ENCODE assay signal across 9 mouse cellular contexts in the genomic region with DNA sequence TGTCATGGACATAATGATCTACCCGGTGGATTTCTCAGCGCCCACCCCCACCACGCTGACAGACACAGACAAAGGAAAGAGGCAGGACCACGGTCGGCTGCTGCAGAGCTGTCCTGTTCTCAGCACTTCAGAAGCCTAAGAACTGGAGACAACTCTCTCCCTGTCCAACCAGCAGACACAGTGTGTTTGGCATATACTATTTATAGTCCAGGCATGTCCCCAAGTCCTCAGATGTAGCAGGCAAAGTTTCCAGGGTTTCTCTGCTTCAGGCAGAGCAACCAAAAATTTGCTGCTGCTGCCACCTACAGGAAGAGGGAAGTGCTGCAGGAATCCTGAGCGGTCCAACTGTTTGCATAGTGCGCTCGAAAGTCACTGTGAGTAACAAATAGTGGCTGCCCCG. TPM values are rescaled to one million over a fixed set of nuclear protein-coding genes. Genes with fewer than 3 reads are reported as not detected.
DNase-seq lines count a peak whose midpoint lies in the region; ATAC-seq and TF ChIP-seq lines count a peak whose summit lies in the region.
"Had no signal": no experiment of that assay in that cellular context is flagged by ENCODE, and none has a peak within 500 bp of the region (broad histone marks: within the 10 kb centered on the region; RNA-seq: fewer than 3 reads in every experiment).

No protein-coding gene starts in this region.

- no peak overlapping the region for H3K4me3 ChIP-seq in thymus, adult 2 months (ENCODE audit: control insufficient read depth, insufficient read depth, low read length)
- no peak overlapping the region for H3K4me3 ChIP-seq in hindbrain, embryonic 14.5 days (replicated peaks; ENCODE audit: low read length)
- H3K4me3 ChIP-seq in midbrain, embryonic 15.5 days, result no peak overlapping the region
- H3K4me3 ChIP-seq: embryonic facial prominence, embryonic 12.5 days had no signal

- 47% methylated on average over 9 of the region's 9 CpGs for WGBS in thymus, adult 2 months
- 35% methylated on average over 9 of the region's 9 CpGs for WGBS in hindbrain, embryonic 14.5 days
- WGBS in midbrain, embryonic 15.5 days, result 29% methylated on average over 9 of the region's 9 CpGs

- peak; percentile 49 for DNase-seq in thymus, adult 2 months
- no peak for DNase-seq in thymus, adult 18-20 months
- peak; percentile 88 to 90 for DNase-seq in cerebellum, postnatal 25 days
- peak; percentile 87 to 90 for DNase-seq in frontal cortex, postnatal 36 days (ENCODE audit: low spot score in 2 of 2)
- DNase-seq in hindbrain, embryonic 14.5 days (ENCODE audit: low spot score), result peak; percentile 96
- peak; percentile 82 to 94 for DNase-seq in left cerebral cortex, postnatal 25 days (ENCODE audit: low spot score in 2 of 2)
- DNase-seq in thymus, postnatal 0 days (ENCODE audit: low spot score), result peak; percentile 40

- no peaks in the 10 kb centered on the region for H3K27me3 ChIP-seq in thymus, adult 2 months (ENCODE audit: control insufficient read depth, insufficient read depth, low read length)
- no peaks in the 10 kb centered on the region for H3K27me3 ChIP-seq in hindbrain, embryonic 14.5 days (ENCODE audit: control insufficient read depth, insufficient read depth, low read length)
- H3K27me3 ChIP-seq in midbrain, embryonic 15.5 days (replicated peaks), result peaks cover 6% of the 10 kb centered on the region; the same call in 1 of the 2 replicates

- intact Hi-C loops in left cerebral cortex, postnatal 25 days (cut with DNase I), result loop anchor here (1.0 to 10.0 kb wide), 5 partner anchors 65 to 419 kb away; no protein-coding TSS in a partner anchor

- H3K4me1 ChIP-seq in thymus, adult 2 months (replicated peaks; ENCODE audit: control insufficient read depth, insufficient read depth, low read length), result no peaks in the 10 kb centered on the region
- no peaks in the 10 kb centered on the region for H3K4me1 ChIP-seq in hindbrain, embryonic 14.5 days (replicated peaks; ENCODE audit: control insufficient read depth, insufficient read depth, low read length)
- peaks cover 5% of the 10 kb centered on the region for H3K4me1 ChIP-seq in midbrain, embryonic 15.5 days
- H3K4me1 ChIP-seq: embryonic facial prominence, embryonic 12.5 days had no signal

- H3K36me3 ChIP-seq in thymus, adult 2 months (ENCODE audit: control insufficient read depth, insufficient read depth, low read length), result no peaks in the 10 kb centered on the region
- no peaks in the 10 kb centered on the region for H3K36me3 ChIP-seq in hindbrain, embryonic 14.5 days (replicated peaks; ENCODE audit: control insufficient read depth, insufficient read depth)
- H3K36me3 ChIP-seq in midbrain, embryonic 15.5 days (replicated peaks), result no peaks in the 10 kb centered on the region
- H3K36me3 ChIP-seq: embryonic facial prominence, embryonic 12.5 days had no signal

- ATAC-seq in hindbrain, embryonic 14.5 days (ENCODE audit: low FRiP score), result peak; percentile 69
- peak; percentile 88 for ATAC-seq in midbrain, embryonic 15.5 days (replicated peaks)

- TF ChIP-seq CTCF in thymus, adult 2 months (IDR thresholded peaks at IDR 0.05; ENCODE audit: borderline replicate concordance, control insufficient read depth, extremely low read depth, insufficient read depth, low read length, poor library complexity), result no peak; the same call in 1 of the 2 replicates

- H3K9me3 ChIP-seq in hindbrain, embryonic 14.5 days (ENCODE audit: control insufficient read depth, low read length), result no peaks in the 10 kb centered on the region
- no peaks in the 10 kb centered on the region for H3K9me3 ChIP-seq in midbrain, embryonic 15.5 days
- H3K9me3 ChIP-seq: embryonic facial prominence, embryonic 12.5 days had no signal

- H3K9ac ChIP-seq in hindbrain, embryonic 14.5 days, result 0 out of 2 replicates have a peak overlapping the region, but pooled peaks have one; percentile 1
- no peak overlapping the region for H3K9ac ChIP-seq in midbrain, embryonic 15.5 days
- H3K9ac ChIP-seq: embryonic facial prominence, embryonic 12.5 days had no signal

- no peak overlapping the region for H3K27ac ChIP-seq in thymus, adult 2 months (ENCODE audit: control insufficient read depth, insufficient read depth, low read length)
- H3K27ac ChIP-seq in hindbrain, embryonic 14.5 days, result no peak overlapping the region
- H3K27ac ChIP-seq in midbrain, embryonic 15.5 days, result 0 out of 2 replicates have a peak overlapping the region, but pooled peaks have one; percentile 43
- H3K27ac ChIP-seq: embryonic facial prominence, embryonic 12.5 days had no signal

- no peak overlapping the region for H3K4me2 ChIP-seq in hindbrain, embryonic 14.5 days (replicated peaks)
- no peak overlapping the region for H3K4me2 ChIP-seq in midbrain, embryonic 15.5 days
- H3K4me2 ChIP-seq: embryonic facial prominence, embryonic 12.5 days had no signal

- TF ChIP-seq POLR2A in thymus, adult 2 months (IDR thresholded peaks at IDR 0.05; ENCODE audit: control insufficient read depth, extremely low read depth, insufficient read depth, low read length, poor library complexity), result no peak

RNA-seq across cellular contexts. Expression of gene Efcab6, which starts 11.3 kb away (rescaled TPM):
- polyA plus RNA-seq in thymus, adult 2 months (2012; rRNA removed), result 0.09 and 0.13 TPM in 2 replicates
- polyA plus RNA-seq in hindbrain, embryonic 14.5 days (2014; fragmentation: Nextera tagmentation; extraction: Ambion mirVana), result 0.51 and 0.88 TPM in 2 replicates
- 10 to 100 TPM; 16.4 to 17.2 TPM for total RNA-seq in left cerebral cortex, postnatal 25 days (2021)
- 0.56 and 0.78 TPM in 2 replicates for polyA plus RNA-seq in midbrain, embryonic 15.5 days (2015; fragmentation: Nextera tagmentation; extraction: Ambion mirVana)
- polyA plus RNA-seq in thymus, postnatal 0 days (2015; fragmentation: Nextera tagmentation; extraction: Ambion mirVana), result 0.34 and 0.49 TPM in 2 replicates

RNA-seq across cellular contexts. Expression of gene Sult4a1, which starts 51.7 kb away (rescaled TPM):
- 0.11 and 0.22 TPM in 2 replicates for polyA plus RNA-seq in thymus, adult 2 months (2012; rRNA removed)
- 70.3 and 78.6 TPM in 2 replicates for polyA plus RNA-seq in hindbrain, embryonic 14.5 days (2014; fragmentation: Nextera tagmentation; extraction: Ambion mirVana)
- 100 to 1,000 TPM; 423 to 434 TPM for total RNA-seq in left cerebral cortex, postnatal 25 days (2021)
- 87.1 and 93.8 TPM in 2 replicates for polyA plus RNA-seq in midbrain, embryonic 15.5 days (2015; fragmentation: Nextera tagmentation; extraction: Ambion mirVana)
- 0.22 and 0.30 TPM in 2 replicates for polyA plus RNA-seq in thymus, postnatal 0 days (2015; fragmentation: Nextera tagmentation; extraction: Ambion mirVana)

Comparison
In these comparisons a context has a peak if more than half of its experiments do, and no peak if none do; other contexts are left out.
1. DNase-seq: peak in thymus, adult 2 months (single experiment), cerebellum, postnatal 25 days (2 of 2), frontal cortex, postnatal 36 days (2 of 2), hindbrain, embryonic 14.5 days (single experiment), left cerebral cortex, postnatal 25 days (2 of 2) and thymus, postnatal 0 days (single experiment); none in thymus, adult 18-20 months (0 of 2).
2. RNA of gene Sult4a1, which starts 51.7 kb away (polyA plus RNA-seq): 87.1 to 93.8 TPM in midbrain, embryonic 15.5 days and 70.3 to 78.6 TPM in hindbrain, embryonic 14.5 days; 0.22 to 0.30 TPM in thymus, postnatal 0 days and 0.11 to 0.22 TPM in thymus, adult 2 months; every median in the first group is over 10 times any median in the second.